Mouse (Mus musculus) liver, embryonic 16.5 days (tissue): ENCODE data around the gene Olfr715b. TPM values are rescaled to one million over a fixed set of nuclear protein-coding genes. Genes with fewer than 3 reads are reported as not detected.
"Not testable (repeated sequence)": the region's sequence is repeated elsewhere in the genome, so short reads cannot be mapped to it uniquely, and the experiment has no call there.

ENCODE experiments used
- ATAC-seq: fragments of 200-750 bp; cut with Nextera tagmentation; 2 replicates; pipeline ENCODE4 v1.8.0; 2017; ENCODE audit warnings: low read depth, mild to moderate bottlenecking, moderate number of reproducible peaks, moderate library complexity
- H3K27ac ChIP-seq: fragments of 300-500 bp; sonication (generic); 2 replicates; pipeline ENCODE4 v1.5.1; 2014; ENCODE audit warnings: mild to moderate bottlenecking, low read length
- H3K27me3 ChIP-seq: fragments of 300-500 bp; sonication (generic); 2 replicates; pipeline ENCODE4 v1.6.1; 2014; ENCODE audit warnings: low read depth, low read length, mixed read lengths; ENCODE audit not compliant: control insufficient read depth, insufficient read depth
- H3K36me3 ChIP-seq: fragments of 300-500 bp; sonication (generic); 2 replicates; pipeline ENCODE4 v1.6.1; 2014; ENCODE audit warnings: mild to moderate bottlenecking; ENCODE audit not compliant: control insufficient read depth, insufficient read depth
- H3K4me1 ChIP-seq: fragments of 300-500 bp; sonication (generic); 2 replicates; pipeline ENCODE4 v1.6.1; 2014; ENCODE audit warnings: low read depth, low read length, mixed read lengths; ENCODE audit not compliant: control insufficient read depth
- H3K4me2 ChIP-seq: fragments of 300-500 bp; sonication (generic); 2 replicates; pipeline ENCODE4 v1.6.1; 2014; ENCODE audit warnings: low read depth, low read length, mixed read lengths
- H3K4me3 ChIP-seq: fragments of 300-500 bp; sonication (generic); 2 replicates; pipeline ENCODE4 v1.5.1; 2014; ENCODE audit warnings: low read depth, mild to moderate bottlenecking, low read length
- H3K9ac ChIP-seq: fragments of 300-500 bp; sonication (generic); 2 replicates; pipeline ENCODE4 v1.6.1; 2014; ENCODE audit warnings: low read depth, low read length
- H3K9me3 ChIP-seq: fragments of 300-500 bp; sonication (generic); replicated peaks from 2 replicates; pipeline ENCODE4 v1.6.1; 2016; ENCODE audit warnings: low read length; ENCODE audit not compliant: control insufficient read depth
- WGBS: fragments of 180-500 bp; shearing (Covaris S2); extraction: QIAGEN DNeasy Blood & Tissue Kit; methylation state at CpG from one replicate; pipeline ENCODE4 v1.1.7; 2014; ENCODE audit not compliant: insufficient replicate concordance; 5-methylcytosine and 5-hydroxymethylcytosine counted together
- polyA plus RNA-seq: library from polyadenylated mRNA; unstranded; fragments of >200 nt; fragmentation: Nextera tagmentation; extraction: Ambion mirVana; gene quantifications from 2 replicates; pipeline ENCODE4 v1.2.1, GENCODE M21; 2015

Olfr715b gene
- polyA plus RNA-seq = not detected in 2 replicates

- not testable (repeated sequence) for ATAC-seq, H3K27ac ChIP-seq, H3K9me3 ChIP-seq, H3K4me3 ChIP-seq, H3K4me1 ChIP-seq, H3K4me2 ChIP-seq, H3K9ac ChIP-seq, H3K36me3 ChIP-seq, H3K27me3 ChIP-seq
- 35% methylated on average over 1 of the region's 2 CpGs for WGBS
These were observed at the start of gene Olfr715b for GRCm38 (mm10) chr7:107110269-107110668. TSS of gene Olfr715b (minus strand) at chr7:107110369.

DNA sequence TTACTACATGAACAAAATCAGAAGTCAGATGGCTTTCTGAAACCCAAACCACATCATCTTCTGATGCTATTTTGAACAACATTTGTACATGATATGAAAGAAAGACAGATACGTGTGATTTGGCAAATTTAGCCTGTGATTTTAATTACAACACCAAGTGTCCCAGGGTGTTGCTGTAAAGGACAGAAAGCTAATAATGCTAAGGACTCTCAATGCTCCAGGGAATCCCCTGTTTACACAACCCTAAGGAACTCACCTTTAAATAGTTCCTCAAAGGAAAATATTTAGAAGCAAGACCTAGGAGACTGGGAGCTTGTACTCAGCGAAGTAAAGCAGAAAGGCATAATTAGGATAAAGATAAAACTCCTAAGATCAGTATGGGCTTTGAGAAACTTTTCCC, 27.9 kb upstream of the Olfr715b start, which contains the start of gene Olfr716:
TSS of gene Olfr716 (plus strand) at position 301 of the 400 bp plus-strand sequence.
- not testable (repeated sequence) for H3K27me3 ChIP-seq, H3K36me3 ChIP-seq, H3K4me3 ChIP-seq, H3K9ac ChIP-seq, H3K27ac ChIP-seq, ATAC-seq, H3K4me2 ChIP-seq, H3K9me3 ChIP-seq, H3K4me1 ChIP-seq
- WGBS = 51% methylated on average over 2 of the region's 2 CpGs

- WGBS = 41% methylated on average over 1 of the region's 3 CpGs
- H3K4me1 ChIP-seq, ATAC-seq: not testable (repeated sequence)
These were observed 20.8 kb upstream of the Olfr715b start, which contains the start of gene Olfr715 for GRCm38 (mm10) chr7:107130983-107131382. TSS of gene Olfr715 (minus strand) at chr7:107131083.

DNA sequence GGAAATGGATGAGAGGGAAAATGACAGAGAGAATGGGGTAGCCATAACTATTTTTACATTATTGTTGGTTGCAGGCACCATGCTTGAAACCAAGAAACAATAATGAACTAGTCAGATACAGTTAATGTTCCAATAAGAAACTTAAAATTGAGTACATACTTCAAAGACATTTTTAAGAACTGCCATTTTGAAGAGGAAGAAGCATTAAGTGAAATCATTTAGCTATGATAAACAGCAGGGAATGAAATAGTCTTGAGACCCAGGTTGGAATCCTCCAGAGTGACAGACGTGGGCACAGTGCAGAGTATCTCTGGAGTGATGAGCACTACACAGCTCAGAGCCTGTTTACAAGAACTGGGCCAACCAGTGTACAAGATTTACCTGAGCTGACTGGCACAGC, 17.2 kb downstream of the Olfr715b start, which contains the start of gene Olfr17:
TSS of gene Olfr17 (plus strand) at position 301 of the 400 bp plus-strand sequence.
- no peak within 1 kb of the TSS for H3K4me2 ChIP-seq
- H3K9me3 ChIP-seq = no peaks in the 10 kb centered on the region
- no peaks in the 10 kb centered on the region for H3K27me3 ChIP-seq
- no peaks in the 10 kb centered on the region for H3K36me3 ChIP-seq
- no peaks in the 10 kb centered on the region for H3K4me1 ChIP-seq
- ATAC-seq = no peak
- H3K4me3 ChIP-seq = no peak within 1 kb of the TSS
- no peak within 1 kb of the TSS for H3K9ac ChIP-seq
- 13% methylated on average over 1 of the region's 1 CpGs for WGBS
- H3K27ac ChIP-seq = no peak within 1 kb of the TSS

More at GRCm38 (mm10) chr7:107130983-107131382, 20.8 kb upstream of the Olfr715b start, which contains the start of gene Olfr715:
- H3K9me3 ChIP-seq, H3K9ac ChIP-seq, H3K4me3 ChIP-seq, H3K4me2 ChIP-seq, H3K36me3 ChIP-seq, H3K27ac ChIP-seq, H3K27me3 ChIP-seq: not testable (repeated sequence)

DNA sequence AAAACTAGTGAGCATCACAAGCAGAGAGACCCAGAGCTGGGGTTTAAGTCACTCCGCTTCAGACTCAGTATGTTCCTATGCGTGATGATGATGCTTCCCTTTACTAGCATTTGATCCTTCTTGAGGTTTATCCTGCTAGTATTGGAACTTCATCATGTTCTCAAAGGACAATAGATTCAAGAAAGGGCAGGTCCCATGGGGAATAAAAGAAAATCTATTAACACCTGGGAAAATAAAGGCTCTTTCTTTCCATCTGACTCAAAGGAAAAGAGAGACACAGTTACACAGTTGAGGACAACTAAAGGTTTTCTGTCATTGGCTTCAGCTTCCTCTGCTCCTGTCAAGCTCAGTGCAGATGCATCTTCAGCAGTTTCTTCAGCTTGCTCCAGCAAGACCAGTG, 39.5 kb downstream of the Olfr715b start, which contains the start of gene Olfr714:
TSS of gene Olfr714 (plus strand) at position 301 of the 400 bp plus-strand sequence.
- no peaks in the 10 kb centered on the region for H3K4me1 ChIP-seq
- no peak within 1 kb of the TSS for H3K9ac ChIP-seq
- H3K4me2 ChIP-seq = no peak within 1 kb of the TSS
- H3K27me3 ChIP-seq = no peaks in the 10 kb centered on the region
- no peak within 1 kb of the TSS for H3K4me3 ChIP-seq
- ATAC-seq = no peak
- H3K9me3 ChIP-seq = no peaks in the 10 kb centered on the region
- WGBS = 75% methylated on average over 2 of the region's 2 CpGs
- H3K27ac ChIP-seq = no peak within 1 kb of the TSS
- H3K36me3 ChIP-seq = no peaks in the 10 kb centered on the region

Other genes starting within 250 kb of the Olfr715b start
- gene Olfr704, start 247.2 kb downstream of the Olfr715b start, polyA plus RNA-seq = not detected in 2 replicates
- not detected in 2 replicates for gene Olfr705, start 233.5 kb downstream of the Olfr715b start, polyA plus RNA-seq
- gene Olfr706, start 222.2 kb downstream of the Olfr715b start, polyA plus RNA-seq = not detected in 2 replicates
- not detected in 2 replicates for gene Olfr707, start 209.1 kb downstream of the Olfr715b start, polyA plus RNA-seq
- not detected in 2 replicates for gene Olfr1532-ps1, start 202.4 kb downstream of the Olfr715b start, polyA plus RNA-seq
- not detected in 2 replicates for gene Olfr709-ps1, start 178.2 kb downstream of the Olfr715b start, polyA plus RNA-seq
- not detected in 2 replicates for gene Olfr710, start 162.1 kb downstream of the Olfr715b start, polyA plus RNA-seq
- gene Olfr6, start 146.4 kb downstream of the Olfr715b start, polyA plus RNA-seq = not detected in 2 replicates
- gene Olfr711, start 134.9 kb downstream of the Olfr715b start, polyA plus RNA-seq = not detected in 2 replicates
- gene Olfr2, start 104.3 kb downstream of the Olfr715b start, polyA plus RNA-seq = not detected in 2 replicates
- gene Olfr713, start 79.2 kb downstream of the Olfr715b start, polyA plus RNA-seq = not detected in 2 replicates
- not detected in 2 replicates for gene Olfr714, start 39.4 kb downstream of the Olfr715b start, polyA plus RNA-seq
- not detected in 2 replicates for gene Olfr17, start 17.1 kb downstream of the Olfr715b start, polyA plus RNA-seq
- gene Olfr715, start 20.7 kb upstream of the Olfr715b start, polyA plus RNA-seq = not detected in 2 replicates
- gene Olfr716, start 28.0 kb upstream of the Olfr715b start, polyA plus RNA-seq = not detected in 2 replicates
- gene Nlrp14, start 56.6 kb upstream of the Olfr715b start, polyA plus RNA-seq = not detected in 2 replicates
- not detected in 2 replicates for gene Rbmxl2, start 99.1 kb upstream of the Olfr715b start, polyA plus RNA-seq